Mouse (Mus musculus) forebrain, embryonic 13.5 days (tissue): ENCODE measurements around the gene Ttpal. TPM values are rescaled to one million over a fixed set of nuclear protein-coding genes. Genes with fewer than 3 reads are reported as not detected.
"Not testable (repeated sequence)": the region's sequence is repeated elsewhere in the genome, so short reads cannot be mapped to it uniquely, and the experiment has no call there.

ENCODE experiments used
- ATAC-seq: fragments of 200-750 bp; cut with Nextera tagmentation; 2 replicates; pipeline ENCODE4 v1.8.0; 2017
- H3K27ac ChIP-seq: fragments of 300-500 bp; sonication (generic); 2 replicates; pipeline ENCODE4 v1.5.1; 2015; ENCODE audit warnings: inconsistent platforms, mild to moderate bottlenecking, moderate library complexity
- H3K27me3 ChIP-seq: fragments of 300-500 bp; sonication (generic); 2 replicates; pipeline ENCODE4 v1.6.1; 2015; ENCODE audit warnings: mild to moderate bottlenecking, inconsistent platforms
- H3K36me3 ChIP-seq: fragments of 300-500 bp; sonication (generic); 2 replicates; pipeline ENCODE4 v1.6.1; 2015; ENCODE audit warnings: mild to moderate bottlenecking, inconsistent platforms; ENCODE audit not compliant: poor library complexity, severe bottlenecking
- H3K4me1 ChIP-seq: fragments of 300-500 bp; sonication (generic); 2 replicates; pipeline ENCODE4 v1.6.1; 2015; ENCODE audit warnings: inconsistent platforms
- H3K4me2 ChIP-seq: fragments of 300-500 bp; sonication (generic); 2 replicates; pipeline ENCODE4 v1.6.1; 2015; ENCODE audit warnings: inconsistent platforms, mild to moderate bottlenecking, moderate library complexity
- H3K4me3 ChIP-seq: fragments of 300-500 bp; sonication (generic); 2 replicates; pipeline ENCODE4 v1.5.1; 2015; ENCODE audit warnings: mild to moderate bottlenecking, inconsistent platforms
- H3K9ac ChIP-seq: fragments of 300-500 bp; sonication (generic); 2 replicates; pipeline ENCODE4 v1.6.1; 2015; ENCODE audit warnings: mild to moderate bottlenecking, inconsistent platforms
- H3K9me3 ChIP-seq: fragments of 300-500 bp; sonication (generic); replicated peaks from 2 replicates; pipeline ENCODE4 v1.6.1; 2016; ENCODE audit warnings: inconsistent platforms
- WGBS: fragments of 180-500 bp; shearing (Covaris S2); methylation state at CpG from one replicate; pipeline ENCODE4 v1.1.7; 2015; 5-methylcytosine and 5-hydroxymethylcytosine counted together
- polyA plus RNA-seq: library from polyadenylated mRNA; unstranded; fragments of >200 nt; fragmentation: Nextera tagmentation; extraction: Ambion mirVana; gene quantifications from 2 replicates; pipeline ENCODE4 v1.2.1, GENCODE M21; 2015

The Ttpal gene
- polyA plus RNA-seq, 1 experiment from 2014 or later = 39.3 TPM

- Histone ChIP-seq H3K27ac (no peak overlapping the region), H3K27me3 (no peaks in the 10 kb centered on the region), H3K36me3 (peaks cover 97% of the 10 kb centered on the region), H3K4me3 (no peak overlapping the region), H3K9ac (no peak overlapping the region), H3K4me1 (no peaks in the 10 kb centered on the region), H3K4me2 (no peak overlapping the region), H3K9me3 (no peaks in the 10 kb centered on the region)
- WGBS = 95% methylated on average over 9 of the region's 9 CpGs
- ATAC-seq = no peak
These were observed 13.3 kb downstream of the Ttpal start for GRCm38 (mm10) chr2:163615401-163615800.

- no peak overlapping the region for H3K4me2 ChIP-seq
- no peaks in the 10 kb centered on the region for H3K9me3 ChIP-seq
- H3K27ac ChIP-seq = no peak overlapping the region
- H3K9ac ChIP-seq = no peak overlapping the region
- peaks cover 97% of the 10 kb centered on the region for H3K36me3 ChIP-seq
- 93% methylated on average over 4 of the region's 4 CpGs for WGBS
- ATAC-seq = no peak
- H3K4me1 ChIP-seq = no peaks in the 10 kb centered on the region
- no peaks in the 10 kb centered on the region for H3K27me3 ChIP-seq
- no peak overlapping the region for H3K4me3 ChIP-seq
These were observed 14.0 kb downstream of the Ttpal start for GRCm38 (mm10) chr2:163615906-163616651.

GRCm38 (mm10) chr2:163616652-163617227 lies 14.6 kb downstream of the Ttpal start:
- Histone ChIP-seq H3K4me3 (no peak overlapping the region), H3K36me3 (peaks cover 95% of the 10 kb centered on the region), H3K27me3 (no peaks in the 10 kb centered on the region), H3K27ac (no peak overlapping the region), H3K9ac (no peak overlapping the region), H3K9me3 (no peaks in the 10 kb centered on the region), H3K4me1 (no peaks in the 10 kb centered on the region), H3K4me2 (no peak overlapping the region)
- 80% methylated on average over 3 of the region's 3 CpGs for WGBS
- no peak for ATAC-seq

- Histone ChIP-seq H3K4me1 (no peaks in the 10 kb centered on the region), H3K9ac (no peak overlapping the region), H3K27me3 (no peaks in the 10 kb centered on the region), H3K4me3 (no peak overlapping the region), H3K9me3 (no peaks in the 10 kb centered on the region), H3K36me3 (peaks cover 95% of the 10 kb centered on the region), H3K4me2 (no peak overlapping the region), H3K27ac (no peak overlapping the region)
- no peak for ATAC-seq
- 86% methylated on average over 3 of the region's 3 CpGs for WGBS
These were observed 15.2 kb downstream of the Ttpal start for GRCm38 (mm10) chr2:163617232-163617863.

GRCm38 (mm10) chr2:163617874-163618273 lies 15.8 kb downstream of the Ttpal start:
- no peak for ATAC-seq
- Histone ChIP-seq H3K36me3 (peaks cover 96% of the 10 kb centered on the region), H3K9me3 (no peaks in the 10 kb centered on the region), H3K27me3 (no peaks in the 10 kb centered on the region), H3K4me3 (no peak overlapping the region), H3K27ac (no peak overlapping the region), H3K4me1 (no peaks in the 10 kb centered on the region), H3K9ac (no peak overlapping the region), H3K4me2 (no peak overlapping the region)
- 92% methylated on average over 4 of the region's 4 CpGs for WGBS

- H3K9me3 ChIP-seq = no peaks in the 10 kb centered on the region
- WGBS = 94% methylated on average over 8 of the region's 8 CpGs
- no peak overlapping the region for H3K27ac ChIP-seq
- H3K4me2 ChIP-seq = no peak overlapping the region
- no peaks in the 10 kb centered on the region for H3K27me3 ChIP-seq
- peaks cover 93% of the 10 kb centered on the region for H3K36me3 ChIP-seq
- no peak overlapping the region for H3K9ac ChIP-seq
- no peak for ATAC-seq
- H3K4me3 ChIP-seq = no peak overlapping the region
- H3K4me1 ChIP-seq = no peaks in the 10 kb centered on the region
These were observed 18.3 kb downstream of the Ttpal start for GRCm38 (mm10) chr2:163620451-163620850.

GRCm38 (mm10) chr2:163621401-163621800 lies 19.3 kb downstream of the Ttpal start:
- ATAC-seq, H3K9me3 ChIP-seq, H3K4me1 ChIP-seq, H3K4me2 ChIP-seq, H3K27me3 ChIP-seq, H3K4me3 ChIP-seq, H3K9ac ChIP-seq, H3K27ac ChIP-seq: not testable (repeated sequence)
- 97% methylated on average over 3 of the region's 3 CpGs for WGBS
- H3K36me3 ChIP-seq = peaks cover 93% of the 10 kb centered on the region

- H3K27ac ChIP-seq = no peak overlapping the region
- no peaks in the 10 kb centered on the region for H3K4me1 ChIP-seq
- H3K4me3 ChIP-seq = no peak overlapping the region
- peaks cover 81% of the 10 kb centered on the region for H3K36me3 ChIP-seq
- no peaks in the 10 kb centered on the region for H3K9me3 ChIP-seq
- H3K27me3 ChIP-seq = no peaks in the 10 kb centered on the region
- 96% methylated on average over 4 of the region's 4 CpGs for WGBS
- no peak overlapping the region for H3K4me2 ChIP-seq
- no peak for ATAC-seq
- no peak overlapping the region for H3K9ac ChIP-seq
These were observed 29.1 kb downstream of the Ttpal start for GRCm38 (mm10) chr2:163631223-163631622.

GRCm38 (mm10) chr2:163631715-163632114 lies 29.6 kb downstream of the Ttpal start:
- ATAC-seq = no peak
- 90% methylated on average over 2 of the region's 2 CpGs for WGBS
- no peak overlapping the region for H3K27ac ChIP-seq
- H3K4me1 ChIP-seq = no peaks in the 10 kb centered on the region
- H3K4me2 ChIP-seq = no peak overlapping the region
- H3K9me3 ChIP-seq = no peaks in the 10 kb centered on the region
- no peak overlapping the region for H3K4me3 ChIP-seq
- no peak overlapping the region for H3K9ac ChIP-seq
- H3K36me3 ChIP-seq = peaks cover 78% of the 10 kb centered on the region
- no peaks in the 10 kb centered on the region for H3K27me3 ChIP-seq

- Histone ChIP-seq H3K9ac (no peak overlapping the region), H3K27me3 (no peaks in the 10 kb centered on the region), H3K9me3 (no peaks in the 10 kb centered on the region), H3K4me2 (no peak overlapping the region), H3K27ac (no peak overlapping the region), H3K4me3 (no peak overlapping the region), H3K4me1 (no peaks in the 10 kb centered on the region), H3K36me3 (peaks cover 56% of the 10 kb centered on the region)
- WGBS = 98% methylated on average over 2 of the region's 2 CpGs
- ATAC-seq = no peak
These were observed 32.1 kb downstream of the Ttpal start for GRCm38 (mm10) chr2:163634211-163634610.

GRCm38 (mm10) chr2:163636057-163636456 lies 33.9 kb downstream of the Ttpal start:
- H3K4me3 ChIP-seq = no peak overlapping the region
- H3K27me3 ChIP-seq = no peaks in the 10 kb centered on the region
- no peak overlapping the region for H3K9ac ChIP-seq
- peaks cover 37% of the 10 kb centered on the region for H3K36me3 ChIP-seq
- H3K4me2 ChIP-seq = no peak overlapping the region
- WGBS = 96% methylated on average over 2 of the region's 2 CpGs
- H3K27ac ChIP-seq = no peak overlapping the region
- ATAC-seq = no peak
- H3K9me3 ChIP-seq = no peaks in the 10 kb centered on the region
- H3K4me1 ChIP-seq = no peaks in the 10 kb centered on the region

- H3K36me3 ChIP-seq = peaks cover 24% of the 10 kb centered on the region
- WGBS = 80% methylated on average over 5 of the region's 5 CpGs
- ATAC-seq = no peak
These were observed 35.6 kb downstream of the Ttpal start for GRCm38 (mm10) chr2:163637655-163638266.

More at GRCm38 (mm10) chr2:163637655-163638266, 35.6 kb downstream of the Ttpal start:
- Histone ChIP-seq H3K9ac (no peak overlapping the region), H3K4me2 (no peak overlapping the region), H3K4me1 (peaks cover 6% of the 10 kb centered on the region), H3K27ac (no peak overlapping the region), H3K27me3 (no peaks in the 10 kb centered on the region), H3K4me3 (no peak overlapping the region), H3K9me3 (no peaks in the 10 kb centered on the region)
